Mouse (Mus musculus) ES-E14 (cell line): ENCODE measurements at regions not wholly inside any gene's neighbourhood (a gene's known extent, or its start where the extent isn't known, plus 50 kb on each side); places are given as distances from the start of the nearest gene placed in this dataset.

Experiments
- CHD2 ChIP-seq: IDR thresholded peaks from 2 replicates; pipeline ENCODE4 v1.6.1; 2014; ENCODE audit warnings: mild to moderate bottlenecking, low read depth, low read length, inconsistent platforms
- HCFC1 ChIP-seq: IDR thresholded peaks from 2 replicates; pipeline ENCODE4 v1.6.1; 2012; ENCODE audit warnings: low read length, inconsistent platforms, borderline replicate concordance; ENCODE audit not compliant: insufficient read depth
- MAFK ChIP-seq: IDR thresholded peaks from 2 replicates; pipeline ENCODE4 v1.6.1; 2014; ENCODE audit warnings: mild to moderate bottlenecking, low read depth, low read length, inconsistent platforms; ENCODE audit not compliant: insufficient read depth
- ZNF384 ChIP-seq: IDR thresholded peaks from 2 replicates; pipeline ENCODE4 v1.6.1; 2012; ENCODE audit warnings: low read depth, low read length, inconsistent platforms

DNA sequence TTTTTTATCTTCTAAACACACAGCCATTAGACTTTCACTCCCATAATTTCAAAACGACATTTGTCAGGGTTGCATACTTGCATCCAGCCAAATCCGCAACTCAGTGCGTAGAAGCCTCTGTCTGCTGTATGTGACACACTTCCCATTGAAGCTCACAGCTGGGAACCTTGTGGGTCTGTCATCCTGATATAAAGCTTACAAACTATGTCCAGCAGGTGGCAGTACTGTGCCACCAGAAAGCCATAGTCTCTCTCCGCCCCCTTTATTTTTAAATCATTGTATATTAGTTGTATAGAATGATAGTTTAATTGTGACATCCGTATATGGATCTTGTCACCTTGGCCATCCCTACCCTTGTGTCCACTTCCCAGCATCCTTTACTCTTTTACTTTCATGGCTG, 87.3 kb upstream of the Pcdh15 start:
- TF ChIP-seq CHD2 (no peak), ZNF384 (no peak), HCFC1 (no peak), MAFK (no peak)
